Mouse (Mus musculus) cerebellum, adult 8-10 months (tissue): ENCODE results near the gene Wdr35.

Source experiments
- DNase-seq: peaks from one replicate; pipeline ENCODE4 v3.0.0; 2022

Wdr35 gene

GRCm38 (mm10) chr12:9053345-9053744, 79.7 kb downstream of the Wdr35 start:
- DNase-seq: no peak

- DNase-seq: no peak
Observed at GRCm38 (mm10) chr12:9054012-9054411, 80.3 kb downstream of the Wdr35 start.

GRCm38 (mm10) chr12:9055269-9055668, 81.6 kb downstream of the Wdr35 start:
- no peak for DNase-seq

GRCm38 (mm10) chr12:9059502-9059901, 85.8 kb downstream of the Wdr35 start:
- DNase-seq: no peak

- DNase-seq: no peak
Observed at GRCm38 (mm10) chr12:9059965-9060364, 86.3 kb downstream of the Wdr35 start.

GRCm38 (mm10) chr12:9063611-9064010, 89.9 kb downstream of the Wdr35 start:
- no peak for DNase-seq

GRCm38 (mm10) chr12:9071058-9071457, 97.4 kb downstream of the Wdr35 start:
- DNase-seq: no peak

GRCm38 (mm10) chr12:9071493-9071892, 97.8 kb downstream of the Wdr35 start:
- no peak for DNase-seq

- no peak for DNase-seq
Observed at GRCm38 (mm10) chr12:9077554-9078125, 103.9 kb downstream of the Wdr35 start.
